Mouse (Mus musculus) testis, postnatal 10 days (tissue): Measurements from ENCODE around the gene Ndufs2.

Experiments
- DNase-seq: peaks from one replicate; pipeline ENCODE4 v3.0.0; 2021; ENCODE audit warnings: low spot score

Gene Ndufs2

DNA sequence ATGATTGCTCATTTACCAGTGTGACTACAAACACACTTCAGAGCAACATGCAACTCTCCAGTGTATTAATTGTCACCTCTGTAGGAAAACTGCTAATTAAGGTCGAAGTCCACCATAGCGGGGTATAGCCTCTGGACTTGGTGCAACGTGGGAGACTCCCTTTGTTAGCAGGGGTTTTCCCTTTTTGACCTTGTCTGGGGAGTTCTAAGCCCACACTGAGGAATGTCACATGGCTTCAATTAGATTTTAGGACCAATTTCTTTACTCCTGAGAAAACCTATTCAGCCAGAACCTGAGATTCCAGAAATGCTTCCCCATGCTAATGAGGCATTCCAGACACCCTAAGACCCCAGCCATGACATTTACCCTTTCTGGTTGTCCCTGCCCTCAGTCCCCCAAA is 21.0 kb downstream of the Ndufs2 start:
- DNase-seq, result no peak

- DNase-seq, result no peak
Observed at GRCm38 (mm10) chr1:171229750-171230149, 21.4 kb downstream of the Ndufs2 start.

GRCm38 (mm10) chr1:171227879-171228278 is 23.3 kb downstream of the Ndufs2 start:
- DNase-seq, result no peak

DNA sequence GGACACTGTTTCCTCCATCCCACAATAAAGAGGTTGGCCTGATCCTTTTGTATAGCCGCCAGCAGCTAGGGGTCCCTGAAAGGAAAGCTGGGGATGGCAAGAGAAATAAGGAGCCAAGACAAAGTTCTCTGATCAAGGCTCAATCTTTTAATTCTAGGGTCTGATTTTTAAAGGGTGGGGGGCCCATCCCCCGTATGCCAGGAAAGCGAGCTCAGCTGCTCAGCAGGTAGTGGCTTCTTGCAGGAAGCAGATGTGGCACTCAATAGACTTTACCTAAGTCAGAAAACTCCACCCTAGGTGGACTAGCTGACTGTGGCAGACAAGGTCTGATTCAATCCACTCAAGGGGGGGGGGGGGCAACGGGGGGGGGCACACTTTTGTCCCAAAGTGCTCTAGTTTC is 24.4 kb downstream of the Ndufs2 start:
- no peak for DNase-seq

DNA sequence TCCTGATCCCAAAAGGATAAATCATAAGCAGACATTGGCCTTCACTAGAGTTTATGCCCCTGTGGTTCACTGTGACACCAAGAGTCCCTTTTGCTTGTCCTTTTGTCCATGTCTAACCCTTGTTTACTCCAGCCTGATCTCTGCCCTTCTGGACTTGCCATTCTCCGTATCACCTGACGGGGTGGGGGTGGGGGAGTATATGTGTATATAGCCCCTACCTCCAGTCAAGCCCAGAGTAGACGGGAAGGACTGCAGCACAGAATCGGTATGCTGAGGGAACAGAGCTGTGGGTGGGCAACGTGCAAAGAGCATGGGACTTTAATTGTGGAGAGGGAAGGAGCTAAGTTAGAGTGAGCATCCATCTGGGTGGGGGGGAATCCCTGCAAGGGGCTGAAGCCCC is 26.3 kb downstream of the Ndufs2 start, which contains the start of gene Apoa2:
Gene Apoa2, plus strand, starts transcription at position 198 of the 400 bp plus-strand sequence.
- DNase-seq, result no peak

- DNase-seq, result peak; percentile 76
Observed at GRCm38 (mm10) chr1:171223796-171224195, 27.4 kb downstream of the Ndufs2 start.

DNA sequence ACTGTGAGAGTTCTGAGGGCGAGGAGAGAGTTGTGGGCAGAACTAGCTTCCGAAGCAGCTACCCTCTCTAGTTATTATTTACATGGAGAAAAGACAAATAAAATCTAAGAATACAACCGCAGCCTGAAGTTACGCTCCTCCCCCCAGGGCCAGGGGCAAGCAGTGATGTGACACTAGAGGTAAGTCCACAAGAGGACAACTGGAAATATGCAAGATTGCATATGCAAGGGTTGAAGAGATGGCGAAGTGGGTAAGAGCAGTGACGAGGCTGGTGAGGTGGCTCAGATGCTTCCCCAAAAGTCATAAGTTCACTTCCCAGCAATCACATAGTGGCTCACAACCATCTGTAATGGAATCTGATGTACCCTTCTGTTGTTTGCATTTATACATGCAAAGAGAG is 28.0 kb downstream of the Ndufs2 start:
- DNase-seq, result no peak

DNA sequence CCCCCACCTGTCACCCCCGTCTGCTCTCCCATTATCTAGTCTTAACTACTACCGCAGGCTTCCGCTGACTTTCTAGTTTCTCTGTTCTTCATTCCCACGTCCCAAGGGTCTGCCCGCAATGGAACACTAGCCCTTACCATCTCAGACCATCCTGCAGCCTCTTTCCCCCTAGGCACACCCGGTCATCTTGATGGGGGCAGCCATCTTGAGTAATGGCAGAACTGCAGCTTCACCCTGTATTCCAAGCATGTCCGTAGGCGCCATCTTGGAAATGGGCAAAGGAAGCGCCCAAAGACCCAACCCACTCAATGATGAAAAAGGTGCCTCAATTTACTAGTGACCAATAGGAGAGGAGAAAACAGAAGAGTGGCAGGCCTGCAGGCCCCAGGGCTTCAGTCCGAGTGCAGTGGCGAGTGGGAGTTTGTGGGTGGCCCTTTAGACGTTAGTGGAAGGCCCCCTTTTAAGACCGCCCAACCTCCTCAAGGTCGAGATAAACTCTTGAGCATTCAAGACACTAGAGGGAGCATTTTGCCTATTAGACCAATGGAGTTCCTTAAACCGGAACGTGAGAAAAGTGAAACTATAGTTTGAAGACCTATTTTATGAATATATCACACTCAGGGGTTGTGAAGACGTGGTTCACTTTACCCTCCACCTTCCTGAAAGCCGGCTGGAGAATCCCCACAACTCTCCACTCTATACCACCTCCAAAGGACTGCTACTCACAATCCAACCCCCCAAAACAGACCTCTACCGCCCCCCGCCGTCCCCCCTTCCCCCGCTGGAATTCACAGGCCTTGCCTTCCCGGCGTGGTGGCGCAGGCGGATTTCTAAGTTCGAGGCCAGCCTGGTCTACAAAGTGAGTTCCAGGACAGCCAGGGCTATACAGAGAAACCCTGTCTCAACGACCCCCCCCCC is 28.7 kb downstream of the Ndufs2 start, which contains the start of gene Tomm40l:
Gene Tomm40l, minus strand, starts transcription at position 277 of the 918 bp plus-strand sequence.
- peak; percentile 83 for DNase-seq

- DNase-seq, result peak; percentile 59
Observed at GRCm38 (mm10) chr1:171221281-171222193, 29.7 kb downstream of the Ndufs2 start.

GRCm38 (mm10) chr1:171220871-171221270 is 30.3 kb downstream of the Ndufs2 start:
- DNase-seq, result peak; percentile 95

GRCm38 (mm10) chr1:171216241-171216955 is 34.8 kb downstream of the Ndufs2 start:
- no peak for DNase-seq

GRCm38 (mm10) chr1:171213801-171214496 is 37.2 kb downstream of the Ndufs2 start, which contains the start of gene Nr1i3:
Nr1i3 (plus strand) TSS chr1:171213970.
- no peak for DNase-seq

GRCm38 (mm10) chr1:171212854-171213253 is 38.3 kb downstream of the Ndufs2 start:
- no peak for DNase-seq

GRCm38 (mm10) chr1:171209409-171209808 is 41.8 kb downstream of the Ndufs2 start:
- no peak for DNase-seq

- no peak for DNase-seq
Observed at GRCm38 (mm10) chr1:171205704-171206493, 45.3 kb downstream of the Ndufs2 start.

DNA sequence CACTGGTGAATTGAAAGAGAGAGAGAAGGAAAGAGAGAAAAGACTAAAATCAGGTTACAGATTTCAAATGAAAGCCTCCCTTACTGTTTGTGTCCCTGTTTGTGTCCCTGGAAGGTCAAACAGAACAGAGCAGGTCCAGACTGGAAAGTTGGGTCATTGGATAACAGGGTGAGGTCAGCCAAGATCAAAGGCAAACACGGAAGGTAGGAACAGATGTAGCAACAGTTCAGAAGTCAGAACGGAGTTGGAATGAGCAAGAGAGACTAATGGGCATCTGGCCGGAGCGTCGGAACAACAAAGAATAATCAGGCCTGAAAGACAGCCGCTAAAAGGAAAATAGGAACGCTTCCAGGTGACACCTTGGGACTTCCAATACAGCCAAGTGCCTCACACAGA is 46.9 kb downstream of the Ndufs2 start:
- no peak for DNase-seq

DNA sequence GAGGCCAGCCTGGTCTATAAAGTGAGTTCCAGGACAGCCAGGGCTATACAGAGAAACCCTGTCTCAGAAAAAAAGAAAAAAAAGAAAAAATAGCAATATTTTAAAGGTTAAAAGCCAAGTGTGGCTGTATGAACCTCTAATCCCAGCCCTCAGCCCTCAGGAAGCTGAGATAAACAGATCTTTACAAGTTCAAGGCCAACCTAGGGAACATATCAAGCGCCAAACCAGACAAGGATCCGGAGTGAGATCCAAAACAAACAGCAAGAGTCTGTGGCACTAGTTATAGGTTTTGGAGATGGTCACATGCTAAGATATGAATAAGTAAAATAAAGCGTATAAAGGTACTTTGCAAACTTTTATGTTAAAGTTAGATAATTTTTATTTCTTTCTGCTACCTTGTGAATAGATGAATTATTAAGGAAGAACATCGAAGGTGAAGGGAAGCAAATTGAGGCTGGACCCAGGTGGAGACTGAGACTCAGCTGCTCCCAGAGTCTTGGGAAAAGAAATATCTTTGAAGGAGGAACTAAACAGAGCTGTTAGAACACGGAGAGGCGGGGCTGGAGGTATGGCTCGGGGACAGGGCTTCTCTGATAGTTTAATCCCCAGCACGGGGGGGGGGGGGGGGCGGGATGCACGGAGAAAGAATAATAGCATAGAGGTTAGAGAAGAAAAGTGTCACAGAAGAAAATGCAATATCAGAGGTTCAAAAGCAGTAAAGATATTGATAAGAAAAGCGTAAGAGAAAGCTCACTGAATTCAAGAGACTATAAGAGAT is 47.5 kb downstream of the Ndufs2 start:
- DNase-seq, result no peak

DNA sequence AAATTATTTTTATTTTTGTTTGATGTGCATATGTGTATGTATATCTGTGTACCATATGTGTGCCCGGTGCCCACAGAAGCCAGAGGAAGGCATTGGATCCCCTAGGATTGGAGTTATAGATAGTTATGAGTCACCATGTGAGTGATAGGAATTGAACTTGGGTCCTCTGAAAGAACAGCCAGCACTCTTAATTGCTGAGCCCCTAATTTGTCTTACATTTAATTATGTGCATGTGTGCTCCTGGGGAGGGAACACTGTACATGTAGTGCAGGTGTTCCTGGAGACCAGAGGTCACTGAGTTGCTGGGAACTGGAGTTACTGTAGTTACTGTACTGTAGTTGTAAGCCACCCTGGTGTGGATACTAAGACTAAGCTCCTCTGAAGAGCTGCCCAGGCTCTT is 50.4 kb downstream of the Ndufs2 start:
- no peak for DNase-seq

GRCm38 (mm10) chr1:171199532-171199931 is 51.7 kb downstream of the Ndufs2 start:
- DNase-seq, result no peak
